ENCODE assay signal across 9 mouse cellular contexts in genomic region chr8:61226632-61227031, GRCm38 (mm10). TPM values are rescaled to one million over a fixed set of nuclear protein-coding genes. Genes with fewer than 3 reads are reported as not detected.
A peak's percentile ranks its signal among the peaks of the same experiment; 100 is the strongest.
DNase-seq lines count a peak whose midpoint lies in the region; ATAC-seq and TF ChIP-seq lines count a peak whose summit lies in the region.
"Had no signal": no experiment of that assay in that cellular context is flagged by ENCODE, and none has a peak within 500 bp of the region (broad histone marks: within the 10 kb centered on the region; RNA-seq: fewer than 3 reads in every experiment).

No protein-coding gene starts in this region.

- peak overlapping the region; percentile 77; the same call in 1 of the 2 replicates for H3K4me2 ChIP-seq in liver, embryonic 13.5 days
- H3K4me2 ChIP-seq in liver, postnatal 0 days (ENCODE audit: low read depth, low read length), result no peak overlapping the region
- peak overlapping the region; percentile 93 for H3K4me2 ChIP-seq in hindbrain, embryonic 14.5 days (replicated peaks)
- H3K4me2 ChIP-seq in midbrain, postnatal 0 days (ENCODE audit: low read depth, low read length, poor library complexity, severe bottlenecking), result peak overlapping the region; percentile 93

- peaks cover 28% of the 10 kb centered on the region for H3K4me1 ChIP-seq in heart, embryonic 10.5 days
- peaks cover 22% of the 10 kb centered on the region for H3K4me1 ChIP-seq in liver, embryonic 13.5 days (replicated peaks)
- H3K4me1 ChIP-seq in liver, postnatal 0 days (ENCODE audit: insufficient read depth), result peaks cover 4% of the 10 kb centered on the region
- peaks cover 47% of the 10 kb centered on the region for H3K4me1 ChIP-seq in hindbrain, embryonic 14.5 days (replicated peaks; ENCODE audit: control insufficient read depth, insufficient read depth, low read length)
- H3K4me1 ChIP-seq in midbrain, postnatal 0 days (ENCODE audit: insufficient read depth, low read length), result peaks cover 21% of the 10 kb centered on the region

- H3K36me3 ChIP-seq in heart, embryonic 10.5 days, result peaks cover 5% of the 10 kb centered on the region; the same call in 1 of the 2 replicates
- 0 out of 2 replicates have a peak, but pooled peaks cover 2% of the 10 kb centered on the region for H3K36me3 ChIP-seq in liver, embryonic 13.5 days
- no peaks in the 10 kb centered on the region for H3K36me3 ChIP-seq in liver, postnatal 0 days (replicated peaks; ENCODE audit: insufficient read depth, low read length)
- no peaks in the 10 kb centered on the region for H3K36me3 ChIP-seq in hindbrain, embryonic 14.5 days (replicated peaks; ENCODE audit: control insufficient read depth, insufficient read depth)
- no peaks in the 10 kb centered on the region for H3K36me3 ChIP-seq in midbrain, postnatal 0 days (ENCODE audit: insufficient read depth, low read length)

- DNase-seq in heart, embryonic 10.5 days (ENCODE audit: low spot score), result no peak
- DNase-seq in heart, adult 9 months (ENCODE audit: low spot score in 2 of 2), result no peak
- no peak for DNase-seq in liver, embryonic 13.5 days
- DNase-seq in liver, postnatal 0 days, result no peak
- peak; percentile 56 for DNase-seq in hindbrain, embryonic 14.5 days (ENCODE audit: low spot score)
- DNase-seq in midbrain, postnatal 0 days (ENCODE audit: low spot score), result peak; percentile 60
- no peak for DNase-seq in right cerebral cortex, adult 2 months (ENCODE audit: low spot score in 2 of 2)
- DNase-seq in thymus, postnatal 25 days, result no peak

- ATAC-seq in liver, embryonic 13.5 days (ENCODE audit: low read depth), result no peak
- ATAC-seq in liver, postnatal 0 days, result no peak
- ATAC-seq in hindbrain, embryonic 14.5 days (ENCODE audit: low FRiP score), result no peak
- no peak for ATAC-seq in midbrain, postnatal 0 days (ENCODE audit: low FRiP score)
- ATAC-seq: Patski had no signal

- H3K9me3 ChIP-seq in heart, embryonic 10.5 days, result no peaks in the 10 kb centered on the region
- no peaks in the 10 kb centered on the region for H3K9me3 ChIP-seq in liver, embryonic 13.5 days (replicated peaks)
- H3K9me3 ChIP-seq in liver, postnatal 0 days (ENCODE audit: low read length), result no peaks in the 10 kb centered on the region
- H3K9me3 ChIP-seq in hindbrain, embryonic 14.5 days (ENCODE audit: control insufficient read depth, low read length), result no peaks in the 10 kb centered on the region
- H3K9me3 ChIP-seq in midbrain, postnatal 0 days (ENCODE audit: low read length), result no peaks in the 10 kb centered on the region

- TF ChIP-seq CTCF in liver, postnatal 0 days (IDR thresholded peaks at IDR 0.05; ENCODE audit: low read depth), result no peak
- no peak for TF ChIP-seq CTCF in midbrain, postnatal 0 days (IDR thresholded peaks at IDR 0.05)

- no peak overlapping the region for H3K9ac ChIP-seq in liver, embryonic 13.5 days
- no peak overlapping the region for H3K9ac ChIP-seq in liver, postnatal 0 days (replicated peaks)
- peak overlapping the region; percentile 93 for H3K9ac ChIP-seq in hindbrain, embryonic 14.5 days
- 0 out of 2 replicates have a peak overlapping the region, but pooled peaks have one; percentile 54 for H3K9ac ChIP-seq in midbrain, postnatal 0 days (replicated peaks; ENCODE audit: low read length, poor library complexity, severe bottlenecking)

- no peak for TF ChIP-seq EP300 in liver, postnatal 0 days (IDR thresholded peaks at IDR 0.05; ENCODE audit: low read depth)

- peaks cover 22% of the 10 kb centered on the region; the same call in 1 of the 2 replicates for H3K27me3 ChIP-seq in heart, embryonic 10.5 days (ENCODE audit: insufficient read depth, poor library complexity, severe bottlenecking)
- peaks cover 31% of the 10 kb centered on the region for H3K27me3 ChIP-seq in liver, embryonic 13.5 days
- H3K27me3 ChIP-seq in liver, postnatal 0 days (ENCODE audit: insufficient read depth, low read length), result no peaks in the 10 kb centered on the region
- no peaks in the 10 kb centered on the region for H3K27me3 ChIP-seq in hindbrain, embryonic 14.5 days (ENCODE audit: control insufficient read depth, insufficient read depth, low read length)
- no peaks in the 10 kb centered on the region for H3K27me3 ChIP-seq in midbrain, postnatal 0 days (ENCODE audit: insufficient read depth, low read length)
- H3K27me3 ChIP-seq: Patski had no signal

- 0 out of 2 replicates have a peak overlapping the region, but pooled peaks have one; percentile 90 for H3K4me3 ChIP-seq in heart, embryonic 10.5 days
- no peak overlapping the region for H3K4me3 ChIP-seq in liver, embryonic 13.5 days (replicated peaks)
- no peak overlapping the region for H3K4me3 ChIP-seq in liver, postnatal 0 days (ENCODE audit: low read depth, low read length)
- H3K4me3 ChIP-seq in hindbrain, embryonic 14.5 days (replicated peaks; ENCODE audit: low read length), result peak overlapping the region; percentile 87
- peak overlapping the region; percentile 77 for H3K4me3 ChIP-seq in midbrain, postnatal 0 days (ENCODE audit: low read depth, low read length)

- WGBS in heart, embryonic 10.5 days, result 89% methylated on average over 5 of the region's 5 CpGs
- WGBS in liver, embryonic 13.5 days (ENCODE audit: insufficient replicate concordance), result 76% methylated on average over 5 of the region's 5 CpGs
- WGBS in liver, postnatal 0 days (ENCODE audit: insufficient replicate concordance), result 80% methylated on average over 5 of the region's 5 CpGs
- WGBS in hindbrain, embryonic 14.5 days, result 53% methylated on average over 5 of the region's 5 CpGs
- WGBS in midbrain, postnatal 0 days, result 42% methylated on average over 5 of the region's 5 CpGs

- no peak overlapping the region for H3K27ac ChIP-seq in heart, embryonic 10.5 days
- no peak overlapping the region for H3K27ac ChIP-seq in liver, embryonic 13.5 days
- H3K27ac ChIP-seq in liver, postnatal 0 days (ENCODE audit: low read depth), result no peak overlapping the region
- H3K27ac ChIP-seq in hindbrain, embryonic 14.5 days, result no peak overlapping the region
- no peak overlapping the region for H3K27ac ChIP-seq in midbrain, postnatal 0 days (ENCODE audit: low read depth, low read length)

RNA-seq across cellular contexts. Expression of gene Sh3rf1, which starts 3.0 kb away (rescaled TPM):
- 5.6 and 8.4 TPM in 2 replicates for polyA plus RNA-seq in heart, embryonic 10.5 days (2016; fragmentation: Nextera tagmentation; extraction: Ambion mirVana)
- 1.1 and 1.7 TPM in 2 replicates for polyA plus RNA-seq in liver, embryonic 13.5 days (2015; fragmentation: Nextera tagmentation; extraction: Ambion mirVana)
- polyA plus RNA-seq in liver, postnatal 0 days (2015; fragmentation: Nextera tagmentation; extraction: Ambion mirVana), result 0.97 and 1.6 TPM in 2 replicates
- 28.8 and 32.2 TPM in 2 replicates for polyA plus RNA-seq in hindbrain, embryonic 14.5 days (2014; fragmentation: Nextera tagmentation; extraction: Ambion mirVana)
- total RNA-seq in midbrain, postnatal 0 days (2014; rRNA removed), result 37.5 and 39.8 TPM in 2 replicates
- polyA plus RNA-seq in midbrain, postnatal 0 days (2015; fragmentation: Nextera tagmentation; extraction: Ambion mirVana), result 23.9 and 24.3 TPM in 2 replicates

Comparison
In these comparisons a context has a peak if more than half of its experiments do, and no peak if none do; other contexts are left out.
1. DNase-seq: peak in hindbrain, embryonic 14.5 days (single experiment) and midbrain, postnatal 0 days (single experiment); none in heart, embryonic 10.5 days (single experiment), heart, adult 9 months (0 of 2), liver, embryonic 13.5 days (single experiment), liver, postnatal 0 days (single experiment), right cerebral cortex, adult 2 months (0 of 2) and thymus, postnatal 25 days (single experiment).
2. H3K4me3 ChIP-seq: peak in heart, embryonic 10.5 days (single experiment), hindbrain, embryonic 14.5 days (single experiment) and midbrain, postnatal 0 days (single experiment); none in liver, embryonic 13.5 days (single experiment) and liver, postnatal 0 days (single experiment).
3. H3K9ac ChIP-seq: peak in hindbrain, embryonic 14.5 days (single experiment) and midbrain, postnatal 0 days (single experiment); none in liver, embryonic 13.5 days (single experiment) and liver, postnatal 0 days (single experiment).